Mouse (Mus musculus) kidney, adult 18-20 months (tissue): ENCODE measurements around the gene Rfx4.

Source experiments
- DNase-seq: peaks from one replicate; pipeline ENCODE4 v3.0.0; 2021

Gene Rfx4

DNA sequence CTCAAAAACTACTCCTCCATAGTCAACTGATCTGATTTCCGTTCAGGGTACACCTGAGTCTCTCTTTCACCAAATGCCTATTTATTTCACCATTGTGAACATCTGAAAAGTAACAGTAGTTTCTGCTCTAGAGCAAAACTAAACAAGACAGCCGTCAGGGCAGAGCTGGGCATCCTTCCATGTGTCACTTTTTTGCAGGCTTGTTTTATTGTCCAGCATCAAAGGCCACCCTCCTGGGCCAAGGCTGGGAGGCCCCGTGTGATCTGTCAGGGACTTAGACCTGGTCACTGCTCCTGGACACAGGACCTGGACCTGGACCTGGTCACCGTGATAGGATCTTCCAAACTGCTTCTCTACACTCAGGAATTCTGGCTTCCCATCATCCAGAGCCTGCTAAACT, 116.1 kb downstream of the Rfx4 start:
- no peak for DNase-seq

GRCm38 (mm10) chr10:84879823-84880571, 124.1 kb downstream of the Rfx4 start:
- no peak for DNase-seq

- DNase-seq = no peak
These were observed 126.7 kb downstream of the Rfx4 start for GRCm38 (mm10) chr10:84882528-84882927.

DNA sequence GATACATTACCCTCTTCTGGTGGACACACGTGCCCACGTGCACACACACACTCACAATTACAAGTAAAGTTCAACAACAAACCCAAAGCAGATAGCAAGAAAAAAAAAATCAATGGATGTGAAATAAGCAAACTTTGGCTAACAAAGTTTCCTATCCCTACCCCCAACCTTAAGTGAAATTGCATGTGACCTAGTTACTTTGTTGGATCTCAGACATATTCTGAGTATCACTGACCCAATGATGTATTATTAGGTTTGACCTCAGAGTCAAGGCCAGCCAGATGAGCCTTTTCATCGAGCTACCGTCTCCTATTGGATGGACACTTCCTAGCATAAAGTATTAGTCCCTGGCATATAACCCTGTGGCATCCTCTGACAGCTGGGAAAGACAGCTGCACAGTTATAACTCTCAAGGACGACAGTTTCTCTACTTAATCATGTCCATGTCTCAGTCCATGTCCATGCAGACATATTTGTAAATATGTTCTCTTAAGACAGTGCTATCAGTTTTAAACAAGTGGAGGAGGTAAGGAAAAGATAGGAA, 129.6 kb downstream of the Rfx4 start:
- DNase-seq = no peak

DNA sequence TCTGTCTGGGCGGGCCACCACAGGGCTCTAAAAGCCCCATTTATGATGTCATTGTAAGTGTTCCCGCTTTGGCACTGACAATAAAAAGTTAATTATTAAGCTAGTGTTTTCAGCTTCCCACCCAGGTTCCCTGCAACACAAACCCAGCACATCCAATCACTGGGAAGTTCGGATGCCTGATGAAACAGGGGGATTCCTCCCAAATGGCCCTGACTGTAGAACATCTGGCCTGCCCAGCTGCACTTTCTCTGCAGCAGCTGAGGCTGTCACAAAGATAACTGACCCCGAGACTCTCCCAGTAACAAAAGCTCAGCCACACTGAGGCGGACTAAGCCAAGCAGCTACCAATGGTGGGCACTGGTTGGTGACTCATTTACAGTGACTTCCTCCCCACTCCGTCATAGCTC, 130.4 kb downstream of the Rfx4 start:
- DNase-seq = peak; percentile 64

- peak; percentile 46 for DNase-seq
These were observed 130.9 kb downstream of the Rfx4 start for GRCm38 (mm10) chr10:84886785-84887184.

DNA sequence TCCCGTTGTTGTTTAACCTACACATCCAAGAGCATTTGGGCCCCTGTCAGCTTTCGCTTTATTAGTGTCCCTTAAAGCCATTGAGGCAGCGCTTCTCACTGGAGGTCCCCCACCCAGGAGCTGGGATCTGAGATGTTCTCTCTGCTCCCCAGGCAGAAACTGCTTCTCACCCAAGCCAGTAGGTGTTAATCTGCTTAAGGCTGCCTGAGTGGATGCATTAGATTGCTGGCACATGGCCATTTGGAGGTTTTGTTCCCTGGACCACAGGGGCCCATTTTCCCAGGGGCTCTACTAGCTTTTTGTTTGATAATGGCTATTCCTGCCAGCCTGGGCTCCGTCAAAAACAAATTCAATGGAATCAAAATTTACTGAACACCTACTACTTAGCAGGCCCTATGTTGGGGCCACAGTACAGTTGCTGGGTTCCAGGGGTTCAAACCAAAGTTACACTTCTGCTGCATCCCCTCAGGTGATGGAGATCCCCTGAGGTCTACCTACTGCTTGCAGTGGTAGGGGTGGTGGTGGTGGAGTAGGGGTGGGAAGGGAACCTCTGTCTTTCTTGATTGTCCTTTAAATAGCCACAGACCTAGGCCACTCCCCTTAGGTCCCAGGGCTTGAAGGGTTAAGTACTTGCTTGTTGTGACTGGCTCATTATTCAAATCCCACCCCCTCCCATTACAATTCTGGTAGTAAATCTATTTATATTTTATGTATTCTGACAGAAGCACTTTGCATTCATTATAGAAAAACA, 133.4 kb downstream of the Rfx4 start:
- DNase-seq = no peak

DNA sequence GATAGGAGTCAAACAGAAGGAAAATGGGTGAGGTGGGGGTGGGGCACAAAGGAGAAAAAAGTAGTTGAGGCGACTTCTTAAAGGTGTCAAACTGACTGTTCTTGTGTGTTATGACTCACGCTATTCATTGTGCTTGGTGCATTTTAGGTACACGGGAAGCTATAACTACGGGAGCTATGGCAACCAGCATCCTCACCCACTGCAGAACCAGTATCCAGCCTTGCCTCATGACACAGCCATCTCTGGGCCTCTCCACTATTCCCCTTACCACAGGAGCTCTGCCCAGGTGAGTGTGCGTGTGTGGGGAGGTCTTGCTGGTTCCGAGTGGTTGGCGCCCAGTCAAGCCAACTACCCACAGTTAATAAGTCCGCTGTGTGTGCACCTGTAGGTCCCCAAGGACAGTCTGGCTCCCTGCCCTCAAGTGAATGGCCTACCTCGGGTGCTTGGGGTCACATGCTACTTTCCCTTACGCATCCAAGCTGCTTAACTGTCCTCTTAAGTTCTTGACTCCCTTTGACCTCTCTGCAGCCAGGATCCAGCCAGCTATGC, 140.0 kb downstream of the Rfx4 start:
- no peak for DNase-seq

- DNase-seq = no peak
These were observed 141.4 kb downstream of the Rfx4 start for GRCm38 (mm10) chr10:84896941-84897930.

DNA sequence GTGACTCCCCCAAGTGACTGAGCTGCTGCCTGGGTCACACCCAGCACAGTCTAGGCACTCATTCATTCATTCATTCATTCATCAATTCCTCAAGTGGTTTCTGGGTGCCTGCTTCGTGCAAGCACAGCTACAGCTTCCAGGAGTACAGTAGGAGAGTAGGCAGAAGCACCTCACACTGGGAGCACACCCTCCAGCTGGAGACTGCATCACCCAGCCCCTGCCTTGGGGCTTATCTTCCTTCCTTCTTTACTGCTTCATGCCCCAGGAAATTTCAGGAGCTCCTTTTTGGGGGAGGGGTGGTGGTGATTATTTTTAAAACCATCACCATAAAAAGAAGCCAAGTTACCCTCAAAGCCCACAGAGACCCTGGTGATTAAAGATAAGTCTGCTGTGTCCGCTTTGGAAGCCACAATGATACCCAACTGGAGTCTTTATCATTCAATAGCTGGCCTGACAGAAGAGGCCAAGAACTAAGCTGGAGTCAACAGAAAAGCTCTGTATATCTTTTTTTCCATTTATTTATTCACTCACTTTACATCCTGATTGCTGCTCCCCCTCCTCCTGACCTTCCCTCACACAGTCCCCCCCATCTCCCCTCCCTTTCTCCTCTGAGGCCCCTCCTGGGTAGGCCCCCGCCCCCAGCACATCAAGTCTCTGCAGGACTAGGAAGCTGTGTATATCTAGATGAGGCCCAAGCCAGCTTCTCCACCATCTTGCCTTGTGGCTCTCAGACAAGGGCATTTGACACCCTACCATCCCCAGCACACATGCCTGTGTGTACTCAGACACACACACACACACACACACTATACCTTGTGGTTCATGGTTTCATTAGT, 142.5 kb downstream of the Rfx4 start:
- DNase-seq = no peak

DNA sequence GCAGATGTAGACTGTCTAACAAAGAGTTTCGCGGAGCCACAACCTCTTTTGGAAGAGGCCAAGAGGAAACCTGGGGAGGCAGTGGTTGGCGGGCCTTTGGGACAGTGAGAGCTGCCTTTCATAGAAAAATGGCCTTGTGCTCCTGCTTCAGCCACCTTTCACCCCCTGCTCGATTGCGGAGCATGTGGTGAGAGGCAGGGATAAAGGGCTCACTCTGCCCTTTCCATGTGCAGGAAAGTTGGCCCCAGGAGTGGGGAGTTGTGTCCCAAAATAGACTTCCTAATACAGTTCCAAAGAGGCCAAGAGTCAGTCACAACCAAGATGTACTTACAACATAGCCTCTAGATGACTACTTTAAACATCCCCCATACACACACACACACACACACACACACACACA, 145.8 kb downstream of the Rfx4 start:
- DNase-seq = no peak

GRCm38 (mm10) chr10:84902213-84902612, 146.4 kb downstream of the Rfx4 start:
- no peak for DNase-seq

GRCm38 (mm10) chr10:84903307-84903706, 147.4 kb downstream of the Rfx4 start:
- no peak for DNase-seq

GRCm38 (mm10) chr10:84903742-84904141, 147.9 kb downstream of the Rfx4 start:
- DNase-seq = no peak

GRCm38 (mm10) chr10:84906895-84907294, 151.0 kb downstream of the Rfx4 start:
- DNase-seq = no peak

DNA sequence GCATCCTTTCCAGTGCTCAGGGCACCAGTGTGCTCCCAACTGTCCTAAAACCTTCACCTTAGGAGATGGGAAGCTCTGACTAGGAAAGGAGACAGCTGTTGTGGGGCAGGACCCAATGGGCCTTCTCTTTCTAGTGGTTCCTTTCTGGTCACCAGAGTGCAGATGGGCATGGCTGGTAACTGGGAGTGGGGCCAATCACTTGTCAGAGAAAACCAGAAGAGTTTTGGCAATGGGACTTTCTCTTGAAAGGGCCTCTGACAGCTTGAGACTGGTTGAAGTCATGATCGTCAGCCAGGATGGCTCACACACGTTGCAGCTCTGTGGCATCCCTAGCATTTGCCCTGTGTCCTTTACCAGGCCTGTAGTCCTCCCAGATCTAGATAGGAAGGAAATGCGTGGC, 152.1 kb downstream of the Rfx4 start:
- DNase-seq = no peak

- no peak for DNase-seq
These were observed 152.6 kb downstream of the Rfx4 start for GRCm38 (mm10) chr10:84908471-84908870.

DNA sequence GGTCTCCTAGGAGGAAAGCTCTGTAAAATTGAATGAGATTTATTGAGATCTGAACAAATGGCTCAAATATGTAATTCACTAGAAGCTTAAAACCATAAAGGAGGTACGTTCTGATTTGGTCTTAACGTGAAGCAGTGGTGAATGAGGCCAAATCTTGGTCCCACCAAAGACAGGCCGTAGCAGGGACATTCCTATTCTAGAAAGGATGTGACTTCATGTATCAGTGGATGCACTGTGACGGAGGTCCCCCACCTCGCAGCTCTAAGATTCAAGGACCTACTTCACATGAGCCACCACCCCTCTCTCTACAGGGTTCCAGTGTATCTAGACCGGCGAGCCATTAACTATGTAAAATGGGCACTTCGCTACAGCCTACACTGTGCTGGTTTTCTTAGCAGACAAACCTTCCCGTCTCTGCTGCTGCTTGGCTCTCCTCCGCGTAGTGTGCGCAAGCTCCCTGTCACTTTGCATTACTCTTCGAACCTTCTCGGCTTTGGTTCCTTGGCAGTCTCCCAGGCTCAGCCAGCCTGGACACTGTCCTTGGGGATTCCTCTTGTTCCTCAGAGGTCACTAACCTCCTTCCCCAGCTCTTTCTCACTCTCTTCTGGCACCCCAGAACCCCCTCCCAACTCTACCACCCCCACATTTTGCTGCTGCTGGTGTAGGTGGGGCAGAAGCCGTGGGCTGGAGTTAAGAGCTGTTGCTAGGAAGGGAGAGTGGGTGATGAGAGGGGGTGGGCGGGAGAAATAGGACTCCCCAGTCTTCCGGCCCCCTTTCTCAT, 153.3 kb downstream of the Rfx4 start:
- no peak for DNase-seq

DNA sequence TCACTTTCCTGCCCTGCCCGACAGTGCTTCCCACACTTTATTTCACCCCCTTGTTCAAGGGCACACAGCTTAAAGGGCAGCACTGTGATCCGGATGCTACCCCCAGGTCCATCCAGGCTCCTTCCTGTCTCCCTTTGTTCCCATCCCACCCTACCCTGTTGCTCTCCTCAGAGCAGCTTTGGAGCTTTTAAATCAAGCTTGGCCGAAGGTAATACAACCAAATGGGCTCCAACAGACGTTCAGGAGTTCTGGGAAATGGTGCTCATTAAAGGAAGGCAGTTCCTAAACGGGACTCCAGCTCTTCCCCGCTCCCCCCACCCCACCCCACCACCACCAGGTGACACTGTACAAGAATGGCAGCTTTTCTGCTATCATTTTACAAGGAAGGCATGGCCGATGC, 154.3 kb downstream of the Rfx4 start:
- no peak for DNase-seq

GRCm38 (mm10) chr10:84910758-84911384, 155.0 kb downstream of the Rfx4 start:
- no peak for DNase-seq
